Mouse (Mus musculus) olfactory bulb, adult 2 months (tissue): ENCODE results near the gene Dirc2.

Experiments used
- CTCF ChIP-seq: fragments of 200-500 bp; IDR thresholded peaks from 2 replicates; pipeline ENCODE4 v1.5.1; 2012; ENCODE audit warnings: low read depth, mild to moderate bottlenecking, low read length, moderate library complexity; ENCODE audit not compliant: insufficient read depth
- POLR2A ChIP-seq: fragments of 200-500 bp; IDR thresholded peaks from 2 replicates; pipeline ENCODE4 v1.6.1; 2012; ENCODE audit warnings: mild to moderate bottlenecking, low read depth, low read length, moderate library complexity; ENCODE audit not compliant: insufficient read depth

DNA sequence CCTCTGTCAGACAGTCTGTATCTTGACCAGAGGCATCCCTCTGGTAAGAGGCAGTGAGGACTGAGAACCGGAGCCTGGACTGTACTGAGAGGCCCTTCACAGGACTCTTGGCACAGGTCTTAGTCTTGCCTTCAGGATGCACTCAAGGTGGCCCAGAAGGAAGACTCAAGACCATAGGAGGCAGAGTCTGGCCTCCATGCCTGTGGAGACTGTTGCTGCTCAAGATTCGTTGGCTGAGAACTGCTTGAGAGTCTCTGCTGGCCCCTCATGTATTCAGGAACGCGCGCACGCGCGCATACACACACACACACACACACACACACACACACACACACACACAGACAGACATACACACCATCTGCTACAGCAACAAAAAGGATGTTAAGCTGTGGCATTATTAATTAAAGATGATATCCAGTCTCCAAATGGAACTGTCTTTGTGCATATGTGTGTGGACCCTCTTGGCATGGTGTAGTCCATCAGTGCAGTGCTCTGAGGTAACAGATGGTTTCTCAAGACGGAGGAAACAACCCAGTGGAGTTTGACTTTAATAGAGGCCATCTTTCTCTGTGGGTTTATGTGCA lies 105.2 kb downstream of the Dirc2 start:
- TF ChIP-seq CTCF: no peak
- no peak for TF ChIP-seq POLR2A
